Mouse (Mus musculus): ENCODE results near the gene Slc5a5. TPM values are rescaled to one million over a fixed set of nuclear protein-coding genes. Genes with fewer than 3 reads are reported as not detected.
A peak's percentile ranks its signal among the peaks of the same experiment; 100 is the strongest.

Slc5a5 gene
- polyA plus RNA-seq, 1 experiment from 2014 or later: 3.1 TPM

DNA sequence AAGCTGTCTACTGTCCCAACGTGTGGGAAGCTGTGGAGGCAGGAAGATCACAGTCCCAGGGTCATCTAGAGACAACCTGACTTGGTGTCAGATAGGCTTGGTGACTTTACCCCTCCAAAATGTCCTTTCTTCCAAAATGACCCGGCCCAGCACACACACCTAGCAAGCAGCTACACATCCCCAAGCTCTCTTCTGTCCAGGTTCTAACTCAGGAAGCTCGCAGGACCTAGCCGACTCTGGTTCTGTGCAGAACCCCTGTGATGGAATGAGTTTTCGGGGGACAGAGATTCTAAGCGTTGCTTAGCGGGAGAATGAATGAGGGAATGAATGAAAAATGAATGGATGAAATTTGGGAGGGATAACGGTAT, 12.9 kb upstream of the Slc5a5 start:
- H3K4me1 ChIP-seq (ENCODE audit: control insufficient read depth, insufficient read depth, low read depth, low read length): peaks cover 9% of the 10 kb centered on the region
- no peaks in the 10 kb centered on the region for H3K9me3 ChIP-seq (ENCODE audit: control insufficient read depth, low read length)
- H3K4me2 ChIP-seq (ENCODE audit: low read length): peak overlapping the region; percentile 90
- H3K36me3 ChIP-seq (ENCODE audit: control insufficient read depth, insufficient read depth, low read length): no peaks in the 10 kb centered on the region
- peaks cover 2% of the 10 kb centered on the region; the same call in 1 of the 2 replicates for H3K27me3 ChIP-seq (replicated peaks; ENCODE audit: control insufficient read depth, insufficient read depth, low read length)
- peak overlapping the region; percentile 96 for H3K27ac ChIP-seq (ENCODE audit: low read depth, low read length)
- 13% methylated on average over 8 of the region's 8 CpGs for WGBS
- ATAC-seq: peak; percentile 48
- H3K4me3 ChIP-seq (ENCODE audit: low read length): peak overlapping the region; percentile 85
- H3K9ac ChIP-seq (ENCODE audit: low read depth, low read length): peak overlapping the region; percentile 98

DNA sequence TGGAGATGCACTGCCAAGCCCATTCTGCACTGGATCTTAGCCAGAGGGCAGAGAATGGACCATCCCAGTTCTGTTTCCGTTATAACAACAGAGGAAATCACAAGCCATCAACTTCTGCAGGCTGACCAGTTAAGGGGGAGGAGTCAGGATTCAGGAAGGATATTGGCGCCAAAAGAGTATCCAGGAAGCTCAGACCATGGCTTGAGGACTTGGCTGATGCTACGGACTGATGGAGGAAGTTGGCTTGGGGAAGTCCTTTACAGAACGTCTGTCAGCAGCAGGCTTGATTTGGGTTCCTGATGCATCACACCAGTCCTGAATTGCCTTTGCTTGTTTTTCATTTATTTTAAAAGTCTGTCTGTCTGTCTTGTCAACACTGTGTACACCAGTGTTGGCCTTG, 12.0 kb upstream of the Slc5a5 start:
- Histone ChIP-seq H3K27me3 (replicated peaks; ENCODE audit: control insufficient read depth, insufficient read depth, low read length) (peaks cover 2% of the 10 kb centered on the region; the same call in 1 of the 2 replicates), H3K4me2 (ENCODE audit: low read length) (no peak overlapping the region), H3K9me3 (ENCODE audit: control insufficient read depth, low read length) (no peaks in the 10 kb centered on the region), H3K36me3 (ENCODE audit: control insufficient read depth, insufficient read depth, low read length) (no peaks in the 10 kb centered on the region), H3K9ac (ENCODE audit: low read depth, low read length) (no peak overlapping the region), H3K27ac (ENCODE audit: low read depth, low read length) (no peak overlapping the region), H3K4me3 (ENCODE audit: low read length) (no peak overlapping the region), H3K4me1 (ENCODE audit: control insufficient read depth, insufficient read depth, low read depth, low read length) (peaks cover 9% of the 10 kb centered on the region)
- no peak for ATAC-seq
- 65% methylated on average over 4 of the region's 4 CpGs for WGBS

DNA sequence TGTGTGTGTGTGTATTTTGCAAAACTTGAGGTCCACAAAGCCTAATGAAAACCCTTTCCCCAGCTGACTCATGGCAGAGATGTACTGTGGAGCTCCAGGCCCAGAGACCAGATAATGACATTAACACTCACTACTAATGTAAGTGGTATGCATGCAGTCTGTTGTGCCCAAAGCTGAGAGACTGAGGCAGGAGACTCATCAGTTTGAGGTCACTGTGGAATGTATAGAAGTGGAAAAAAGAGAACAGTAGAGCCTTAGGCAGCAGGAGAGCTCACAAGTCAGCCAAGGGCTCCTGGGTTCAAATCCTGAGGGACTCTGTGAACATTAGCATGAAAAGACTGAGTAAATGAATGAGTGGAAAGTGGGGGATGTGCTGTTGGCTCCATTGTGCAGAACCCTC, 11.0 kb upstream of the Slc5a5 start:
- no peak for ATAC-seq
- Histone ChIP-seq H3K4me1 (ENCODE audit: control insufficient read depth, insufficient read depth, low read depth, low read length) (peaks cover 9% of the 10 kb centered on the region), H3K4me2 (ENCODE audit: low read length) (no peak overlapping the region), H3K36me3 (ENCODE audit: control insufficient read depth, insufficient read depth, low read length) (no peaks in the 10 kb centered on the region), H3K9me3 (ENCODE audit: control insufficient read depth, low read length) (no peaks in the 10 kb centered on the region), H3K27me3 (replicated peaks; ENCODE audit: control insufficient read depth, insufficient read depth, low read length) (peaks cover 2% of the 10 kb centered on the region; the same call in 1 of the 2 replicates), H3K27ac (ENCODE audit: low read depth, low read length) (no peak overlapping the region), H3K9ac (ENCODE audit: low read depth, low read length) (no peak overlapping the region), H3K4me3 (ENCODE audit: low read length) (no peak overlapping the region)

DNA sequence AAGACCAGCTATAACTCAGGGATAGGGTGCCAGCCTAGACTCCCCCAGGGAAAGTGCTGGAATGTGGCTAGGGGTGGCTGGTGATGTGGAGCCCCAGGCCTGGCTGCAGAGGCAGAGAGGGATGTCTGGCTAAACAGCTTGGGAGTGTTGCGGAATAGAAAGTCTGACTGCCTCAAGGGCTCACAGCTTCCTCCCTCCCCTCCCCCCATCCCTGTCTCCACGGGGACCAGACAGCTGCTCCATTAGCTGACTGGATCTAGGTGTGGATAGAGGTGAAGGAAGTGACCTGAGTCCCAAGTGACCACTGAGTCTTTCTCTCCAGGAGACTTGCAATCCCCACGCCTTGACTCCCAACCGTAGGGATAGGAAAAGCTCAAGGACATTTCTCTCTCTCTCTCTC, 10.6 kb upstream of the Slc5a5 start:
- Histone ChIP-seq H3K9ac (ENCODE audit: low read depth, low read length) (no peak overlapping the region), H3K4me3 (ENCODE audit: low read length) (no peak overlapping the region), H3K4me1 (ENCODE audit: control insufficient read depth, insufficient read depth, low read depth, low read length) (peaks cover 9% of the 10 kb centered on the region), H3K4me2 (ENCODE audit: low read length) (no peak overlapping the region), H3K27ac (ENCODE audit: low read depth, low read length) (no peak overlapping the region), H3K36me3 (ENCODE audit: control insufficient read depth, insufficient read depth, low read length) (no peaks in the 10 kb centered on the region), H3K9me3 (ENCODE audit: control insufficient read depth, low read length) (no peaks in the 10 kb centered on the region), H3K27me3 (replicated peaks; ENCODE audit: control insufficient read depth, insufficient read depth, low read length) (peaks cover 2% of the 10 kb centered on the region; the same call in 1 of the 2 replicates)
- no peak for ATAC-seq
- 58% methylated on average over 4 of the region's 4 CpGs for WGBS

DNA sequence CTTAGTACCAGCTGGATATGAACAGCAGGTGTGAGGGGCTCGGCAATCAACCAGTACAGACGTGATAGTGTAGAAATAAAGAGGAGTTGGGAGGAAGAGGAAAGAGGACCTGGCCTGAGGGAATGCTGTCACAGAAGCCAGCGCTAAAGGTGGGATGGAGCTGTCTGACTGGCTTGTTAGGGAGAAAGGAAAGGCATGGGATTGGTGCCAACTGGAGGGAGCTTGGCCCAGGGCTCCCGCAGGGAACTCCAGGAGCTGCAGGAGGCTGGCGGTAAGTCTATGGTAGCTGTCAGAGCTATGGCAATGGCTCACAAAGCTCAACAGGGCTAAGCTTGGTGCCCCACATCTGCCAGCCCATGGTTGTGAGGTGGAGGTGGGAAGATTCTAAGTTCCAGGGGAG, 9.7 kb upstream of the Slc5a5 start:
- ATAC-seq: no peak
- Histone ChIP-seq H3K4me2 (ENCODE audit: low read length) (no peak overlapping the region), H3K4me1 (ENCODE audit: control insufficient read depth, insufficient read depth, low read depth, low read length) (peaks cover 9% of the 10 kb centered on the region), H3K4me3 (ENCODE audit: low read length) (no peak overlapping the region), H3K27ac (ENCODE audit: low read depth, low read length) (no peak overlapping the region), H3K9ac (ENCODE audit: low read depth, low read length) (no peak overlapping the region; the same call in 1 of the 2 replicates), H3K36me3 (ENCODE audit: control insufficient read depth, insufficient read depth, low read length) (no peaks in the 10 kb centered on the region), H3K27me3 (replicated peaks; ENCODE audit: control insufficient read depth, insufficient read depth, low read length) (peaks cover 2% of the 10 kb centered on the region; the same call in 1 of the 2 replicates), H3K9me3 (ENCODE audit: control insufficient read depth, low read length) (no peaks in the 10 kb centered on the region)
- WGBS: 27% methylated on average over 5 of the region's 5 CpGs

DNA sequence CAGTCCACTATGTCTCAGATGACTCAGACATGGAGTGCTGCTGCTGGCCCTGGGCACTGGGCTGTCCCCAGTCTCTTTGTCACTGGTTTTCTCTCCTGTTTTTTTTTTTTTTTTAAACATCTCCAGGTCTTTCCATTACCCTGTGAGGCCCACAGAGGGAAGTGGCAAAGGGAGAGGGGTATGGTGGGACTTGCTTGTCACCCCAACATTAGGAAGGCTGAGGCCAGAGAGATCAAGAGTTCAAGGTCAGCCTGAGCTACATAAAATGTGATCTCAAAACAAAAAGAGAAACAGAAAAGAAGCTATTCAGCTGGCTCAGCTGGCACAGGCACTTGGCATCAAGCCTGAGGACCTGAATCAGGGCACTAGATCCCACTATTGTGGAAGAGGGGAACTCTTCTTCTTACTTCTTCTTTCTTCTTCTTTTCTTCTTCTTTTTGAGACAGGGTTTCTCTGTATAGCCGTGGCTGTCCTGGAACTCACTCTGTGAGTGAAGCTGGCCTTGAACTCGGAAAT, 8.4 kb upstream of the Slc5a5 start:
- no peak overlapping the region for H3K4me3 ChIP-seq (ENCODE audit: low read length)
- WGBS: 58% methylated on average over 2 of the region's 2 CpGs
- H3K4me2 ChIP-seq (ENCODE audit: low read length): no peak overlapping the region
- H3K27me3 ChIP-seq (replicated peaks; ENCODE audit: control insufficient read depth, insufficient read depth, low read length): peaks cover 2% of the 10 kb centered on the region; the same call in 1 of the 2 replicates
- no peak overlapping the region for H3K27ac ChIP-seq (ENCODE audit: low read depth, low read length)
- H3K9me3 ChIP-seq (ENCODE audit: control insufficient read depth, low read length): no peaks in the 10 kb centered on the region
- ATAC-seq: no peak
- no peaks in the 10 kb centered on the region for H3K36me3 ChIP-seq (ENCODE audit: control insufficient read depth, insufficient read depth, low read length)
- H3K4me1 ChIP-seq (ENCODE audit: control insufficient read depth, insufficient read depth, low read depth, low read length): peaks cover 9% of the 10 kb centered on the region
- no peak overlapping the region; the same call in 1 of the 2 replicates for H3K9ac ChIP-seq (ENCODE audit: low read depth, low read length)

DNA sequence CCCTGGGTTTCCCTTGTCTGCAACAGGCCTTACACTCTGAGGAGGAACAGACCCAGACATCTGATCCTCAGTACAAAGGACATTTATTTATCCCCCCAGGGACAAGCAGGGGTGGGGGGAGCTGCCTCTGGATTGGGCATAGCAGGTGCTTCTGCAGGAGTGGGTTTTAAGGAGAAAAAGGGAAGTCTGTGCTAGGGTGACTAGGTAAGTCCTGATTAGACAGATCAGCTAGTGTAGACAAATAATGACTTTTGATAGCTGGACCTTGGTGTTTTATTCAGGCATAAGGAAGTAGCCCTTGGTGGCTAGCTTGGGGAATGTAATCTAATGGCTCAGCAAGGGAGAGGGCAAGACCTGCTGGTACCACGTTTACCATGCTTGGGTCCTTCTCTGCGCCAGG, 6.7 kb upstream of the Slc5a5 start:
- Histone ChIP-seq H3K9me3 (ENCODE audit: control insufficient read depth, low read length) (no peaks in the 10 kb centered on the region), H3K9ac (ENCODE audit: low read depth, low read length) (peak overlapping the region; percentile 35; the same call in 1 of the 2 replicates), H3K4me3 (ENCODE audit: low read length) (no peak overlapping the region), H3K36me3 (ENCODE audit: control insufficient read depth, insufficient read depth, low read length) (peaks cover 16% of the 10 kb centered on the region), H3K27me3 (replicated peaks; ENCODE audit: control insufficient read depth, insufficient read depth, low read length) (peaks cover 11% of the 10 kb centered on the region), H3K4me1 (ENCODE audit: control insufficient read depth, insufficient read depth, low read depth, low read length) (peaks cover 10% of the 10 kb centered on the region), H3K4me2 (ENCODE audit: low read length) (no peak overlapping the region), H3K27ac (ENCODE audit: low read depth, low read length) (no peak overlapping the region)
- no peak for ATAC-seq
- 91% methylated on average over 2 of the region's 2 CpGs for WGBS

DNA sequence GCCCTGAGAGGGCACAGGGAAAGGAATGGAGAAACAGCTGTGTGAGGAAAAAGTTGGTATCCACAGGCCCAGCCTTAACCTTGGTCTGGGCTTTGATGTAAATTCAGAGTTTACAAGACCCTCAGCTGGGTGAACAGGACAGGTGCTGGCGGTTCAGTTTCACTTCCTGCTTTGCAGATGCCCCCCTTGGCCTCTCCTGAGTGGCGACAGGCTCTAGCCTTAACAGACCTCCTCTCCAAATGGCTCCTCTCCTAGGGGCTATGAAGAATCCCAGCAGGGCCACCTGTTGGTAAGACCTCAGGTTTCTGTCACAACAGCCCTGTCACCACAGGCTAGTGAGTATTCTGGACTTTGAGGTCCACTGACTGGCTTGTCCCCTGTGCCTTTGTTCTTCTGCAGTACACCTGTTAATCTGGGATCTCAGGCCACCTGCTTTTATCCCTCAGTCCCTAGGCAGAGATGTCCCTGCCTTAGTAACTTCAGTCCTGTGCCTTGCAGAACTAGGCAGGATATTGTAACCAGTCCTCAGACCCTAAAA, 6.2 kb upstream of the Slc5a5 start:
- H3K9me3 ChIP-seq (ENCODE audit: control insufficient read depth, low read length): no peaks in the 10 kb centered on the region
- peak overlapping the region; percentile 3 for H3K9ac ChIP-seq (ENCODE audit: low read depth, low read length)
- peaks cover 21% of the 10 kb centered on the region for H3K36me3 ChIP-seq (ENCODE audit: control insufficient read depth, insufficient read depth, low read length)
- H3K4me1 ChIP-seq (ENCODE audit: control insufficient read depth, insufficient read depth, low read depth, low read length): peaks cover 10% of the 10 kb centered on the region
- H3K27ac ChIP-seq (ENCODE audit: low read depth, low read length): no peak overlapping the region
- 71% methylated on average over 2 of the region's 2 CpGs for WGBS
- peaks cover 14% of the 10 kb centered on the region for H3K27me3 ChIP-seq (replicated peaks; ENCODE audit: control insufficient read depth, insufficient read depth, low read length)
- H3K4me3 ChIP-seq (ENCODE audit: low read length): no peak overlapping the region
- no peak overlapping the region for H3K4me2 ChIP-seq (ENCODE audit: low read length)
- no peak for ATAC-seq

DNA sequence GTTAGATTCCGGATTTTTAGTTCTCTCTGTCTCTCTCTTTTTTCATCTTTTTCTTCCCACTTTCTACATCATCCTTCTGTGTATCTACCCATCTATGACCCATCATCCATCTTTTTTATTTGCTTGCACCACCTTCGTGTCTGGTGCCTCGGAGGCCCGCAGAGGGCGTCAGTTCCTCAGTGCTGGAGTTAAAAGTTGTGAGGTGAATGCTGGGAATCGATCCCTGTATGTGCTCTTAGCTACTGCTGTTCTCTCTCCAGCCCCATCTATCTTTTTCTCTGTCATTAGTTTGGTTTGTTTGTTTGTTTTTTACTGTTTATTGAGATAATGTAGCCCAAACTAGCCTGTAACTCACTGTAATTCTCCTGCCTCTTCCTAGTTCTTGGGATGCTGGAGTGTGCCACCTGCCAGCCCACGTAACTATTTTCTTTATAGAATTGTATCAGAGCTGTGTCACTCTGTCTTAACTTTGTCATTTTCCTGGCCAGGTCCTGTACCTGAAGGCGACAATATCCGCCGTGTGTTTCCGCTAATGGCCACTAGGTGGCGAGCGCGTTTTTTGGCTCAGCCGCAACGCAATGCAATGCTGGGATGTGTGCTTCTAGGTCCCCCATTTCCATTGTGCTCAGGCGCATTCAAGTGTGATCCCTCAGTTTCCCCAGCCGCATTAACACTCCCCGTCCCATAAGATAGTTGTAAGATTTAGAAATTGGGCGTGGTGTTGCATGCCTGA, 5.3 kb upstream of the Slc5a5 start:
- H3K27ac ChIP-seq (ENCODE audit: low read depth, low read length): peak overlapping the region; percentile 72
- no peaks in the 10 kb centered on the region for H3K9me3 ChIP-seq (ENCODE audit: control insufficient read depth, low read length)
- H3K27me3 ChIP-seq (replicated peaks; ENCODE audit: control insufficient read depth, insufficient read depth, low read length): peaks cover 23% of the 10 kb centered on the region
- H3K36me3 ChIP-seq (ENCODE audit: control insufficient read depth, insufficient read depth, low read length): peaks cover 25% of the 10 kb centered on the region
- peak; percentile 41 for ATAC-seq
- H3K4me1 ChIP-seq (ENCODE audit: control insufficient read depth, insufficient read depth, low read depth, low read length): peaks cover 10% of the 10 kb centered on the region
- peak overlapping the region; percentile 82 for H3K4me3 ChIP-seq (ENCODE audit: low read length)
- WGBS: under 1% methylated on average over 20 of the region's 20 CpGs
- peak overlapping the region; percentile 80 for H3K4me2 ChIP-seq (ENCODE audit: low read length)
- H3K9ac ChIP-seq (ENCODE audit: low read depth, low read length): peak overlapping the region; percentile 76
